Mouse (Mus musculus) cerebellum, adult 9-11 months (tissue): ENCODE results near the gene Nisch.

ENCODE experiments used
- DNase-seq: peaks from one replicate; pipeline ENCODE4 v3.0.0; 2022

Gene Nisch

DNA sequence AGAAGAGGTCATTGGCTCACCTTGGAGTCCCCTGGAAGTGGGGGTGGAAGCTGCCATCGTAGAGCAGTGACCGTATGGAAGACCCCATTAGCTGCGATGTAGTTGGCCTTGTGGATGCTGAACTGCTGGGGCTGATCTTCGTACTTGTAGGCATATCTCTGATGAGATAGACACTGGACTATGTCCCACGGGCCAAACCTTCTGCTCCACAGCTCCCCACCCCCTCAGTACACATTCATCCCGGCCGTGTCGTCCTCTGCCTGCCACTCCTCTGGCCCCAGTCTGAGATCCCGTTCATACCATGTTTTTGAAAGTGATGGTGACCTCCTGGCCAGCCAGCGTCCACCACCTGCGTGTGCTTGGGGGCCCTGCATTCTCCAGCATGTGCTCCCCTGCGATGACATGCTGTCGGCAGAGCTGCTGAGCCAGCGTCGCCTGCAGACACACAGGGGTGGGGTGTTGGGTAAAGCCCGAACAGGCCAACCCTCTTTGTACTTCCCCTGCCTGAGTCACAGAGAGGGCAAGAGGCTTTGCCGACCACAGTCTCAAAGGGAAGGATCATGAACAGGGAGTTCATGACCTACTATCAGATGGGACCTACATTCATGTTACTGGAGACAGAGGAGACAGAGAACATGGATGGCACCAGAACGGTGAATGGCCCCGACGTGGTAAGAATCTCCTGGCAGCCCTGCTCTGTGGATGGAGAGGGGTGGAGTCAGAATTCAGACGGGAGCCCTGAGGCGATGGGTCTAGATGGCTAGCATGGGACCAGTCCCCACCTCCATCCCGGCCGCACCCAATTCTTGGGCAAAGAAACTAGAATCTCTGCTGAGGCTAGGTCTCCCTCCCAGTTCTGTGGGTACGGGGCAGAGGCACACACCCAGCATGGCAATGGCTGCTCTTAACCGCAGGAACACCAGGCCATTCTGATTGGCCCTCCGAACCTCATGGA is 56.3 kb downstream of the Nisch start:
- DNase-seq: no peak

- DNase-seq: no peak
Observed at GRCm38 (mm10) chr14:31145694-31146093, 71.1 kb downstream of the Nisch start.

DNA sequence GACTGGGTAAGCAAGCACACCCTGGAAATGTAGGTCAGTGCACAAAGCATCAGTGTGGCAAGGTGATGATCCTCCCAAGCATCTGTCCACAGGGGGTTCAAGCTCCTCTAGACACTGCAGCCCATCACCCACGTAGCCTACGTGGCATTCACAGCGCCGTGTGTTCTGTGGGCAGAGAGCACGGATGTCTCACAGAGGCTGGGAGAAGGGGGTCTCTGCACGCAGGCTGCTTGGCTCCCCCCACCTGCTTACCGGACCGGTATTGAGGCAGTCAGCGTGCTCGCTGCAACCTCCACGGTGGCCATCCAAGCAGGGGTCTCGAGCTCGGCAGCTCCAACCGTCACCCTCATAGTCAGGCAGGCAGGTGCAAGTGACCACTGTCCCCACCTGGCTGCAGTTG is 75.7 kb downstream of the Nisch start:
- DNase-seq: peak; percentile 13

- peak; percentile 11 for DNase-seq
Observed at GRCm38 (mm10) chr14:31140141-31140540, 76.6 kb downstream of the Nisch start.

DNA sequence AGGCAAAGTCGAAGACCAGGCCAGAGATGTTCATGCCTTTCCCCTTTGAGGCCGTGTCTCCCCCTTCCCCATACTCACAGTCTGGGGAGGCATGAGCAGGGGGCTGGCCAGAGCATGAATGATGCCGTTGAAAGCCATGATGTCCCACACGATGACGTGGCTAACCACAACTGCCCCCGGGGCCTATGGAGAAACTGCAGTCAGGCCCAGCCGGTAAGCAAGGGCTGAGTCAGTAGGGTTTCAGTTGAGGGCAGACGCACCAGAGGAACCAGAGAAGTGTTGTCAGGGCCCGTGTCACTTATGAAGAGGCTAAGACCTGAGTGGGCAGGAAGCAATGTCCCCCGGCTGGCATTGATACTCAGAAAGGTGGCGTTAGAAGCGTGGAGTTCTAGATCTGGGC is 77.1 kb downstream of the Nisch start:
- no peak for DNase-seq

GRCm38 (mm10) chr14:31138897-31139429 is 77.8 kb downstream of the Nisch start:
- DNase-seq: no peak

DNA sequence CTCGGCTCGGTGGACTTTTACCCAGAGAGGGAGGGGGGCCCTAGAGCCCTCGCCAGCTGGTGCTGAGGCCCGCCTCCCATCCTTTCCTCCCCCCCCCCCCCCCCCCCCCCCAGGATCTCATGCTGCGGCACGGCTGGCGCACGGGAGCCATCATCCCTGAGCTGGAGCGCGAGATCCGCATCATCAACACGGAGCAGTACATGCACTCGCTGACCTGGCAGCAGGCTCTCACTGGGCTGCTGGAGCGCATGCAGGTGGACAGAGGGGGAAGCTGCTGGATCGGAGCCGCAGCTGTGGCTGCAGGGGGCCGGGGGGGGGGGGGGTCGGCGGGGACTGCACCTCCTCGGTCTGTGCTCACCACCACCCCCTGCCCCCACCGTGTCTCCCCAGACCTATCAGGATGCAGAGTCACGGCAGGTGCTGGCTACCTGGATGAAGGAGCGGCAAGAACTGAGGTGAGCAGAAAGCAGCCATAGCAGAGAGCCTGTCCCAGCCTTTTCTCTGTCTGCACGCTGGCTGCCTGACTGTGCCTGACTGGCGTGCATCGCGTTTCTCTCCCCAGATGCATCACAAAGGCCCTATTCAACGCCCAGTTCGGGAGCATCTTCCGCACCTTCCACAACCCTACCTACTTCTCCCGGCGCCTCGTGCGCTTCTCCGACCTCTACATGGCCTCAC is 78.4 kb downstream of the Nisch start:
- DNase-seq: peak; percentile 57

- DNase-seq: no peak
Observed at GRCm38 (mm10) chr14:31137791-31138190, 79.0 kb downstream of the Nisch start.

DNA sequence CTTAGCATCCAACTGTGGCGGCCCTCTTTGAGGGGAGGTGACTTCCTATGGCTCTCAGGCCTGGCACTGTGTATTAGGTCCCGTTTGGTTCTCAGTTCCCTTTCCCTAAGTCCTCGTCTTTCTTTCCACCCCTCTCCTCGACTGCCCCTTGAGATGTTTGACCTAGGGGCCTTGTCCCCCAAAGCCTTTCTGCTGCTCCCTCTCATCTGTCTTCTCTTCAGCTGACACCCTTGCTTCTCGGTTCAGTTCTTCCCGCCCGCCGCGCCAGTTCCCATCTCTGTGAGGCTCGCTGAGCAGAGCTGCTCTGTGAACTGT is 79.5 kb downstream of the Nisch start:
- no peak for DNase-seq

- DNase-seq: no peak
Observed at GRCm38 (mm10) chr14:31136411-31137280, 80.1 kb downstream of the Nisch start.

- DNase-seq: no peak
Observed at GRCm38 (mm10) chr14:31135495-31136410, 81.0 kb downstream of the Nisch start.

DNA sequence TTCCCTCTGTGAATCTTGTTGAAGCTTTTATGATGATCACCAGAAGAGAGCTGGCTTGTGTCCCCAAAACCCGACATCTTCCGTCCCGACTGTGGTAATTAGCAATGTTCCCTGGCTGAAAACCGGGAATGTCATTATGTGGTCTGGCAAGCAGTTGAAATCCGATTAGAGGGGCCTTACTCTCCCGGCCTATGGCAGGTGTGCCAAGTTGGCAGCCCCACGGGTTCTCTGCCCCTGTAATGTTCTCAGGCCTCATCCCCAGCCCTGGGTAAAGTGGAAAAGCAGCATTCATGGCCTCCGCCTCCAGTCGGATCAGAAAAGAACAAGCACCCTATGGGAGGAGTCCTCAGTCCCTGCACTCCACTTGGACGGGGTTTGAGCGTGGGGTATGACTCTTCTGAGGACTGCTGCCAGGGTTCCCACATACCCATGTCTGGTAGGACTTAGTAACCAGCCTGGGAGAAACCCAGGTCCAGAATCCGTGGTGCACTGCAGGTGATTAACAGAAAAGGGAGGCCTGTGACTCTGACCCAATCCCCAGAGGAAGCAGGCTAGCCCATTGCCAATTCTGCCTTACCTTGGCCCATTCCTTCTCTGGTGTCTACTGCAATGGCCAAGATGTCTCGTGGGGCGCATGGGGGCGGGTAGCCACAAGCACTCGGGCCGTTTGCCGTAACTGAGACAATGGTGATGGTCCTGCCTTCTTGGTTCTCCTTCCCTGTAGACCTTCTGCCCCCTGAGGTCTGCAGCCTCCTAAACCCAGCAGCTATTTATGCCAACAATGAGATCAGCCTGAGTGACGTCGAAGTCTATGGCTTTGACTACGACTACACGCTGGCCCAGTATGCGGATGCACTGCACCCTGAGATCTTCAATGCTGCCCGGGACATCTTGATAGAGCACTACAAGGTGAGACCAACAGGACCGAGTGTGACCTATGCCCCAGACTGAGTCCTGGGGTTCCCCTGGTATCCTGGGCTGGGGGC is 82.4 kb downstream of the Nisch start:
- DNase-seq: no peak

DNA sequence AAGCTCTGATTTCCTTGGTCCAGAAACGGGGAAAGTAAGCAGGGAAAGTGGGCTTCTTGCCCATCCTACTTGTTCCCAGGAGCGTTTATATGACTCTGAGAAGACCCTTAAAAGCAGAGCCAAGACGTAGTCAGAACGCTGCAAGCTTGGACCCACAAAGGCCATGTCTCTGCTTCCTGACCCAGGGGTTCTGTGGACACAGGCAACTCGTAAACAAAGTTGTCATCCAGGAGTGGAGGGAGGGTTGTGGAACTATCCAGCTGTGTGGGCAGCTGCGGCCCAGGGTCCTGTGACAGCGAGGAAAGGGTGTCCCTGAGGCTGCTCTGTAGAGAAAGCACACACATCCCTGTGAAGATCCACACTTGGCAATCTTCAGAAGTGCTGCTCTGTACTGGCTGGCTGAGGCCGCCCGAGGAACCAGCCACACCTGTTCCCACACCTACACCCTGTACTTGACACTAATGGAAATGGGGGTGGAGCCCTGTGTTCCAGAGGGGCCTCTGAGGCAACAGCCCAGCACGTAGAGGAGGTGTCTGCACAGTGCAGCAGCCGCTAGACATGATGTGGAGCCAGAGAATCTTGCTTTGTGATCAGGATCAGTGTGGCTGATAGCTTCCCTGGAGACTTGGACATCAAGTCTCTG is 83.6 kb downstream of the Nisch start:
- no peak for DNase-seq

- peak; percentile 8 for DNase-seq
Observed at GRCm38 (mm10) chr14:31132491-31132975, 84.2 kb downstream of the Nisch start.

DNA sequence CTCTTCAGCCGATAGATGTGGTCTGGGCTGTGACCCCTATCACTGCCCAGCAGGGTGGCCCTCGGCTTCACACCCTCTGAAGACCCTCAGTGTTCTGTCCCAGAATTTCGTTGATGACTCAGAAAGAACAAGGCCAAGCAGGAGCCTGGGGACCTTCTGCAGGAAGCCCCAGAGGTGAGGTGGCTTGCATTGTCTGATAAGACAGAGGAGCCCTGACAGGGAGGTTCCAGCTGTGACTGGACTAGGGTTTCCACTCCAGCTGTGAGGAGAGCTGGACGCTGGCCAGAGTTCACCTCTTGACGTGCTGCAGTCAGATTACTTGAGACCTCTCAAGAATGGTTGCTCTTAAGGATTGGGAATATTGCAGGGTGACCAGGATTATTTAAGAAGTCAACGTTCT is 84.7 kb downstream of the Nisch start:
- no peak for DNase-seq

DNA sequence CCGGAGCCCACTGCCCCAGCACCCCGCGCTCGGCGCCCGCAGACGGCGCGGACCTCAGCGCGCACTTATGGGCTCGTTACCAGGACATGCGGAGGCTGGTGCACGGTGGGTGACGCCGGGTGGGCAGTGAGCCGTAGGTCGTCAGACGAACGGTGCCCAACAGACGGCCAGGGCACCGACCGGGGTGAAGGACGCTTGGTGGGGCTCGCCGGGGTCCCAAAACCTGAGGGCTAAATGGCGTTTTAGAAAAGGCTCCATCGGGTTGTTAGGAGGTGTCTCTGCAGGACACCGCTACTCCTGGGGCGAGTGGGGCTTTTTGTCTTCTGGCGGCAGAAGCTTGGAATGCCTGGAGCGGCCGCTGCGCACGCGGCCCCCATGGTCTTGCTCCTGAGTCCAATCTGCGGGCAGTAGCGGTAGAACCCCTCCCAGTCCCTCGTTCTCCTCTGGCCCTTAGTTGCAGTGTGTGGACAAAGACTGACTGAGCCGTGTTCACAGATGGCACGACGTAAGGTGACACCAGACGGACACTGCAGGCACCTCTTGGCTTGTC is 85.4 kb downstream of the Nisch start:
- DNase-seq: peak; percentile 30

DNA sequence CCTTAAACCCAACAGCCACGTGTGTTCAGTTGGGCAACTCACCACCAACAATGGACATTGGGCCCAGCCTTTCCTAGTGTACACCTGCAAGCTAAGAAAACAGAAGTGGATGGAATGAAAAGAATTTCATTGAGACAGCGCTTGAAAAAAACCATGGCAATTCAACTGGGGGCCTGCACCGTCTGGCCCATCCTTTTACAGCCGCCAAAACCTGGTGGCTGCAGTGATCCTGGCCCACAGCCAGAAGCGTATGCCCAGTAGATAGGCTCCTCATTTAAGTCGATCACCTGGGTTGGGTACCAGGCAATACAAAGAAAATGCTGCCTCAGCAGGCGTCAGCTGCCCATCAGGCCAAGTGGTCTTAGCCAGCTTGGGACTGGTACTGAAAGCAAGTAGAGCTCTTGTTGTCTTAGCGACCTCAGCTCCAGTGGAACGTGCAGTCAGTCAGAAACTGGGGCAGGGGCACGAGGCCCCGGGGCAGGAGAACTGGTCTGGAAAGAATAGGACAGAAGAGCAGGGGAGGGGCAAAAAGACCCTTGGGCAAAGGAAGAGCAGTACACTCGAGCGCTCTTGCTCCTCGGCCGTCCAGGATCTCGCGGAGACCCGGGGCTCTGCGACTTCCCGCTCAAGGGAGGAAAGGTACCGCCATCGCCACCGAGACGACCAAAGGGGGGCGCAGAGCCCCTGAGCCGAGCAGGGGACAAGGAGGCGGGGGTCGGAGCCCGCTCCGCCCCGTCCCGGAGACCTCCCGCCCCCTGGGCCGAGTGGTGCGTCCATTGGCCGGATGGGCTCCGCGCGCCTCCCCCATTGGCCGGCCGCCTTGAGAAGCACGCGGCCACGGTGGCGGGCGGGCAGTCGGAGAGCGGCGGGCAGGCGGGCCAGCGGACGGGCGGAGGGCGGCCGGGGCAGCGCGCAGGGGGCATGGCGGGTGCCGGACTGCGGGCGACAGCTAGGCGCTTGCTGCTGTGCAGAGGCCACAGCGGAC is 86.2 kb downstream of the Nisch start, which contains the start of gene Nt5dc2:
Gene Nt5dc2, plus strand, starts transcription at position 818 of the 985 bp plus-strand sequence.
- DNase-seq: no peak
